Mouse (Mus musculus) heart, postnatal 0 days (tissue): Measurements from ENCODE around the gene Atp2c2.

Experiments
- CTCF ChIP-seq: IDR thresholded peaks from 2 replicates; pipeline ENCODE4 v1.5.1; 2016; ENCODE audit warnings: antibody characterized with exemption, control low read depth, low read depth
- EP300 ChIP-seq: IDR thresholded peaks from 2 replicates; pipeline ENCODE4 v1.6.1; 2016; ENCODE audit warnings: antibody characterized with exemption, low read depth

GRCm38 (mm10) chr8:119698960-119699359, 849 bp upstream of the Atp2c2 start:
- peak; percentile 60 for TF ChIP-seq CTCF
- no peak for TF ChIP-seq EP300
